Mouse (Mus musculus) splenic B cell, adult 2 months (primary cell): ENCODE results near the gene Pigk.

Experiments used
- DNase-seq: peaks from one replicate; pipeline ENCODE4 v3.0.0-alpha.2; 2011; ENCODE audit warnings: low read depth, low spot score
- H3K27me3 ChIP-seq: 2 replicates; pipeline ENCODE4 v1.6.1; 2012; ENCODE audit warnings: mild to moderate bottlenecking, low read length, moderate library complexity, mixed read lengths; ENCODE audit not compliant: control insufficient read depth, poor library complexity, insufficient read depth, severe bottlenecking
- H3K36me3 ChIP-seq: 2 replicates; pipeline ENCODE4 v1.6.1; 2012; ENCODE audit warnings: mild to moderate bottlenecking, low read length, moderate library complexity, mixed read lengths; ENCODE audit not compliant: control insufficient read depth, poor library complexity, insufficient read depth, severe bottlenecking

The Pigk gene

GRCm38 (mm10) chr3:152752911-152753310 lies 39.0 kb downstream of the Pigk start:
- H3K36me3 ChIP-seq, result peaks cover 2% of the 10 kb centered on the region; the same call in 1 of the 2 replicates
- H3K27me3 ChIP-seq, result no peaks in the 10 kb centered on the region
- DNase-seq, result no peak

- no peaks in the 10 kb centered on the region for H3K27me3 ChIP-seq
- peaks cover 2% of the 10 kb centered on the region; the same call in 1 of the 2 replicates for H3K36me3 ChIP-seq
- DNase-seq, result no peak
Observed at GRCm38 (mm10) chr3:152753345-152753744, 39.4 kb downstream of the Pigk start.

GRCm38 (mm10) chr3:152753920-152754764 lies 40.2 kb downstream of the Pigk start:
- H3K27me3 ChIP-seq, result no peaks in the 10 kb centered on the region
- DNase-seq, result no peak
- H3K36me3 ChIP-seq, result peaks cover 2% of the 10 kb centered on the region; the same call in 1 of the 2 replicates

- no peaks in the 10 kb centered on the region for H3K27me3 ChIP-seq
- DNase-seq, result no peak
- peaks cover 2% of the 10 kb centered on the region; the same call in 1 of the 2 replicates for H3K36me3 ChIP-seq
Observed at GRCm38 (mm10) chr3:152755515-152755914, 41.6 kb downstream of the Pigk start.

GRCm38 (mm10) chr3:152756896-152757295 lies 43.0 kb downstream of the Pigk start:
- H3K27me3 ChIP-seq, result no peaks in the 10 kb centered on the region
- DNase-seq, result no peak

GRCm38 (mm10) chr3:152757464-152758393 lies 43.8 kb downstream of the Pigk start:
- Histone ChIP-seq H3K27me3 (no peaks in the 10 kb centered on the region), H3K36me3 (no peaks in the 10 kb centered on the region)
- no peak for DNase-seq

More at GRCm38 (mm10) chr3:152756896-152757295, 43.0 kb downstream of the Pigk start:
- peaks cover 2% of the 10 kb centered on the region; the same call in 1 of the 2 replicates for H3K36me3 ChIP-seq

- no peak for DNase-seq
- Histone ChIP-seq H3K27me3 (no peaks in the 10 kb centered on the region), H3K36me3 (no peaks in the 10 kb centered on the region)
Observed at GRCm38 (mm10) chr3:152758500-152759032, 44.7 kb downstream of the Pigk start.

- no peaks in the 10 kb centered on the region for H3K27me3 ChIP-seq
- peak; percentile 62 for DNase-seq
- H3K36me3 ChIP-seq, result no peaks in the 10 kb centered on the region
Observed at GRCm38 (mm10) chr3:152761116-152761515, 47.2 kb downstream of the Pigk start.

GRCm38 (mm10) chr3:152761661-152762060 lies 47.8 kb downstream of the Pigk start:
- no peaks in the 10 kb centered on the region for H3K27me3 ChIP-seq
- peak; percentile 7 for DNase-seq
- no peaks in the 10 kb centered on the region; the same call in 1 of the 2 replicates for H3K36me3 ChIP-seq

GRCm38 (mm10) chr3:152762302-152762701 lies 48.4 kb downstream of the Pigk start:
- H3K36me3 ChIP-seq, result no peaks in the 10 kb centered on the region; the same call in 1 of the 2 replicates
- no peak for DNase-seq
- H3K27me3 ChIP-seq, result no peaks in the 10 kb centered on the region

- Histone ChIP-seq H3K27me3 (no peaks in the 10 kb centered on the region), H3K36me3 (no peaks in the 10 kb centered on the region; the same call in 1 of the 2 replicates)
- DNase-seq, result peak; percentile 50
Observed at GRCm38 (mm10) chr3:152763139-152763882, 49.4 kb downstream of the Pigk start.

GRCm38 (mm10) chr3:152764516-152765312 lies 50.8 kb downstream of the Pigk start:
- no peak for DNase-seq
- Histone ChIP-seq H3K36me3 (peaks cover 4% of the 10 kb centered on the region; the same call in 1 of the 2 replicates), H3K27me3 (no peaks in the 10 kb centered on the region)

GRCm38 (mm10) chr3:152767485-152767884 lies 53.6 kb downstream of the Pigk start:
- Histone ChIP-seq H3K36me3 (peaks cover 4% of the 10 kb centered on the region; the same call in 1 of the 2 replicates), H3K27me3 (no peaks in the 10 kb centered on the region)
- no peak for DNase-seq
